Mouse (Mus musculus): ENCODE results near the gene 3110040M04Rik.

DNA sequence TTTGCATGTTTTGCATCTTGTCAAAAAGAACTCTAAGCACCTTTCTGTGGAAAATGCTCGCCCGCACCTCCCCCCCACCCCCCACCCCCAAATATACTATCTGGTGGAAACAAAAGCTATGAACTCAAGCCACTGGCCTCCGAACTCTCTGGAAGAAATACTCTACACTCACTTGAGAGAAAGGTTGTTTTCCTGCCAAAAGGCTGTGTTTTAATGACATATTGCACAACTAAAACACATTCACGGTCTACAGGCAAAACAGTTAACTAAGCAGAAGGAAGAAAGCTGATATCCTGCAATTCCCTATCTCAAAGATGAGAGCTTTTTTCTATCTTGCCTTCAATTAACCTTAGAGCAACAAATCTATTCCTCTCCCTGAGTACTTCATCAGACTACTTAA is 39.4 kb downstream of the 3110040M04Rik start:
- no peak for TF ChIP-seq POLR2A (IDR thresholded peaks at IDR 0.05; ENCODE audit: insufficient read depth, low read depth, low read length)
- TF ChIP-seq CTCF (IDR thresholded peaks at IDR 0.05; ENCODE audit: insufficient read depth, low read depth, low read length): no peak

Measured in olfactory bulb, adult 2 months (tissue).